Mouse (Mus musculus): Measurements from ENCODE around the gene Olfr509.
"Not testable (repeated sequence)": the region's sequence is repeated elsewhere in the genome, so short reads cannot be mapped to it uniquely, and the experiment has no call there.

The Olfr509 gene

DNA sequence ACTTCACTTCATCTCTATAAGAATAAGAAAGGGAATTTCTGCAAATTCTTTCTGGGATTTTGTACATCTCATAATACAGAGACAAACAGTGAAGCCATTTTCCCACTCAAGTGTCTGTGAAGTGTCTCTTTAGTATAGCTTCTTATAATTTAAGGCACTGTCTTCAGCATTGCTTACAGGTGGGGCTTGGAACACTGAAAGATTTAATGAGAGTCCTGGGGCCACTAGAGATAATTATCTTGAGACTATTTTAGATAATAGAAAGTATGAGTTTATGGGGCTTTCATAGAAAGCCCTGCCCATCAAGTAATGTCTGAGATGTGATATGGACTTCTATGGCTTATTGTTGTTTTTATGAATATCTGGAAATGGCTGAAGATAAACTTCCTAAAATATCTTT, at the start of gene Olfr509:
Olfr509 (minus strand) TSS at position 101 of the 400 bp plus-strand sequence.
- in situ Hi-C loops (cut with MboI; ENCODE audit: unreplicated experiment in 2 of 2): no loop called here

DNA sequence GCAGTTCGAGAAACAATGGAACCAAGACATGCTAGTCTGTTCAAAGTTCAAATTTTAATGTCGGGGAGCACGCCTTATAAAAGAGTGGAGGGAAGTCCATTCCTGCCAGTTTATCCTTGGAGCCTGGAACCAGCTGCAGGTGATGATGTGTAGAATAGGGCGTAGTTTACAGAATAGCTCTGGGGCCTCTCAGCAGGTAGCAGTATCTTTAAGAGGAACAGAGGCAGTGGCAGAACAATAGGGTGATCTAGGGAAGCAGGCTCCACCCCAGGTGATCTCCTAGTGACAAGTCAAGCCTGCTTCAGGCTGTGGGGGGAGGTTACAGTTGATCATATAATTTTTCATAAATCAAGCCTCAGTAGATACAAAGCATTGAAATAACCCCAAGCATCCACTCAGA, 27.2 kb upstream of the Olfr509 start:
- in situ Hi-C loops (cut with MboI; ENCODE audit: unreplicated experiment in 2 of 2): no loop called here

- in situ Hi-C loops (cut with MboI; ENCODE audit: unreplicated experiment in 2 of 2): no loop called here
Measured at GRCm38 (mm10) chr7:108671058-108671457, 19.4 kb upstream of the Olfr509 start.

DNA sequence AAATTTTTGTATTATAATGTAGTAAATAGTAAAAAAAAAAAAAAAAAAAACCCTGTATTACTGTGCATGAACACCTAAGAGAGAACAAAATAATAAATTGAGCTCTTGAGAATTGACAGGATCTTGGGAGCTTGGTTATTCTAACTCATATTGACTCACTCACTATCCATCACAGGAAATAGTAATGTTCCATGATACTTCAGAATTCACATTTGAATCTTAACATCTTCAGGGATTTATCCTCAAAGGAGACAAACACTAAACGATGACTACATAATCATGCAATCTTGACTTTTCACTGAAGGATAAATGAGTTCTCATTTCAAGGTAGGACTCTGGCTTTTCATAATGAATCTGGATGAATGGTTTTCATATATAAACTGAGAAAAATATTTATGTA, 14.4 kb upstream of the Olfr509 start, which contains the start of gene Olfr510:
Olfr510 (plus strand) TSS at position 301 of the 400 bp plus-strand sequence.
- in situ Hi-C loops (cut with MboI; ENCODE audit: unreplicated experiment in 2 of 2): no loop called here

- in situ Hi-C loops (cut with MboI; ENCODE audit: unreplicated experiment in 2 of 2): no loop called here
Measured at GRCm38 (mm10) chr7:108662419-108662818, 10.7 kb upstream of the Olfr509 start.

DNA sequence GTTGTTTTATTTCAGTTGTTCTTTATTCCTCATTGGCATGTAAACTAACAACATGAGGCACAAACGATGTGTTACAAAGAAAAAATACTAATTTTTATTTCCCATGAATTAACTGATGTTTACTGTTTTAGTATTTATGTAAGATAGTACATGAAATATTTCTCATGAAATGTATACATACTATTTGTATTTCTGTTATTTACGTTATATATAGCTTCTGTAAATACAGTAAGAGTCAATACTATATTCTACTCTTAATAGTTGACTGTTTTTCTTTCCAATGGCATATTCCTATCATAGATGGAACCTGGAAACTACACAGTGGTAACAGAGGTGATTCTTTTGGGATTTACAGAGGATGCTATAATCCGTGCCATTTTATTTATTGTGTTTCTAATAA, 22.0 kb downstream of the Olfr509 start, which contains the start of gene Olfr508:
Olfr508 (plus strand) TSS at position 301 of the 400 bp plus-strand sequence.
- in situ Hi-C loops (cut with MboI; ENCODE audit: unreplicated experiment in 2 of 2): no loop called here

DNA sequence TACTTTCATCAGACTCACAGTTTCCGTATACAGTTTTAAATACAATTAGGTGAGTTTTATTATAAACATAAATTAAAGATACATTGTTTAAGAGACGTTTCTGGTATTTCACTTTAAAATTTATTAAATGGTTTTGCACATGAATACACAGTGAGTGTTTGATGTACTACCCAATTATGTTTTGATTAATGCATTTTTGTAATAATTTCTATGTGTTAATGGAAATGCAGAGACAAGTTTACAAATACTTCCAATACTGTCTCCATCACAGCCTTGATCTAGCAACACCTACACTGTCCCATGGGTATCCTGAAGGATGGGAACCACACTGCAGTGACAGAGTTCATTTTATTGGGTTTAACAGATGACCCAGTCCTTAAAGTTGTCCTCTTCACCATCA, 30.2 kb downstream of the Olfr509 start, which contains the start of gene Olfr507:
Olfr507 (plus strand) TSS at position 301 of the 400 bp plus-strand sequence.
- in situ Hi-C loops (cut with MboI; ENCODE audit: unreplicated experiment in 2 of 2): no loop called here

GRCm38 (mm10) chr7:108616781-108617180, 34.9 kb downstream of the Olfr509 start:
- in situ Hi-C loops (cut with MboI; ENCODE audit: unreplicated experiment in 2 of 2): not testable (repeated sequence)

GRCm38 (mm10) chr7:108614110-108614509, 37.6 kb downstream of the Olfr509 start:
- in situ Hi-C loops (cut with MboI; ENCODE audit: unreplicated experiment in 2 of 2): no loop called here

GRCm38 (mm10) chr7:108610487-108610886, 41.2 kb downstream of the Olfr509 start, which contains the start of gene Olfr506:
Gene Olfr506, plus strand, starts transcription at chr7:108610787.
- in situ Hi-C loops (cut with MboI; ENCODE audit: unreplicated experiment in 2 of 2): no loop called here

- in situ Hi-C loops (cut with MboI; ENCODE audit: unreplicated experiment in 2 of 2): not testable (repeated sequence)
Measured at GRCm38 (mm10) chr7:108601916-108602315, 49.8 kb downstream of the Olfr509 start.

Data from v-Abl transformed pro-B cells (cell line).